Mouse (Mus musculus) intestine, embryonic 15.5 days (tissue): Measurements from ENCODE around the gene Gm49711. TPM values are rescaled to one million over a fixed set of nuclear protein-coding genes. Genes with fewer than 3 reads are reported as not detected.
"Not testable (repeated sequence)": the region's sequence is repeated elsewhere in the genome, so short reads cannot be mapped to it uniquely, and the experiment has no call there.

Experiments used
- ATAC-seq: fragments of 200-750 bp; cut with Nextera tagmentation; 2 replicates; pipeline ENCODE4 v1.8.0; 2017; ENCODE audit warnings: moderate TSS enrichment, moderate library complexity
- H3K27ac ChIP-seq: fragments of 300-500 bp; sonication (generic); 2 replicates; pipeline ENCODE4 v1.5.1; 2015; ENCODE audit warnings: mild to moderate bottlenecking, inconsistent platforms
- H3K27me3 ChIP-seq: fragments of 300-500 bp; sonication (generic); replicated peaks from 2 replicates; pipeline ENCODE4 v1.6.1; 2015; ENCODE audit warnings: inconsistent platforms
- H3K36me3 ChIP-seq: fragments of 300-500 bp; sonication (generic); 2 replicates; pipeline ENCODE4 v1.6.1; 2015; ENCODE audit warnings: inconsistent platforms
- H3K4me1 ChIP-seq: fragments of 300-500 bp; sonication (generic); replicated peaks from 2 replicates; pipeline ENCODE4 v1.6.1; 2015; ENCODE audit warnings: inconsistent platforms
- H3K4me2 ChIP-seq: fragments of 300-500 bp; sonication (generic); replicated peaks from 2 replicates; pipeline ENCODE4 v1.6.1; 2015; ENCODE audit warnings: mild to moderate bottlenecking, inconsistent platforms
- H3K4me3 ChIP-seq: fragments of 300-500 bp; sonication (generic); replicated peaks from 2 replicates; pipeline ENCODE4 v1.5.1; 2015; ENCODE audit warnings: inconsistent platforms
- H3K9ac ChIP-seq: fragments of 300-500 bp; sonication (generic); 2 replicates; pipeline ENCODE4 v1.6.1; 2015; ENCODE audit warnings: inconsistent platforms
- H3K9me3 ChIP-seq: fragments of 300-500 bp; sonication (generic); 2 replicates; pipeline ENCODE4 v1.6.1; 2016; ENCODE audit warnings: inconsistent platforms
- WGBS: fragments of 180-500 bp; shearing (Covaris S2); methylation state at CpG from one replicate; pipeline ENCODE4 v1.1.7; 2015; 5-methylcytosine and 5-hydroxymethylcytosine counted together
- polyA plus RNA-seq: library from polyadenylated mRNA; unstranded; fragments of >200 nt; fragmentation: Nextera tagmentation; extraction: Ambion mirVana; gene quantifications from 2 replicates; pipeline ENCODE4 v1.2.1, GENCODE M21; 2015

Gene Gm49711
- polyA plus RNA-seq, 1 experiment from 2014 or later = not detected

GRCm38 (mm10) chr16:92163545-92163944 lies 105.4 kb downstream of the Gm49711 start:
- ATAC-seq = no peak
- WGBS = 61% methylated on average over 4 of the region's 4 CpGs
- Histone ChIP-seq H3K36me3 (no peaks in the 10 kb centered on the region), H3K27ac (no peak overlapping the region), H3K27me3 (no peaks in the 10 kb centered on the region), H3K9me3 (no peaks in the 10 kb centered on the region), H3K4me3 (no peak overlapping the region), H3K9ac (no peak overlapping the region), H3K4me1 (0 out of 2 replicates have a peak, but pooled peaks cover 4% of the 10 kb centered on the region), H3K4me2 (no peak overlapping the region)

DNA sequence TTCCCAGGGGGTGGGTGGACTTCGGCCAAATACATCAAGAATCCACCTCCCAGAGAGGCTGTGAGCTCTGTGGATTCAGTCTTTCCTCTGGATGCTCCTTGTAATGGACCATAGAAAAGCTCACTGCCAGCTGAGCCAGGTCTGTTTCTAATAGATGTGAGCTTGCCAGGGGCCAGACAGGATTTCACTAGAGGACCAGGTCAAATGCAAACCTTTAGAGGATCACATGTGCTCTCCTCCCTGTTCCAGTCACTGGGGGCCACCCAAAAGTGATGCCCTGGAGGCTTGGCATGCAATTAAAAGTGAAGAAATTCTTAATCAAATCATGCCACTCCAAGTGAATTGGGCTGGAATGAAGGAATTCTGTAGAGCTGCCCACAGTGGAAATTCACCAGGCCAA lies 117.9 kb downstream of the Gm49711 start:
- Histone ChIP-seq H3K27me3 (no peaks in the 10 kb centered on the region), H3K4me3 (no peak overlapping the region), H3K9me3 (no peaks in the 10 kb centered on the region), H3K9ac (no peak overlapping the region), H3K36me3 (no peaks in the 10 kb centered on the region), H3K4me1 (no peaks in the 10 kb centered on the region), H3K27ac (no peak overlapping the region), H3K4me2 (no peak overlapping the region)
- ATAC-seq = no peak
- 87% methylated on average over 1 of the region's 1 CpGs for WGBS

- no peak for ATAC-seq
- Histone ChIP-seq H3K4me2 (no peak overlapping the region), H3K27ac (no peak overlapping the region), H3K9ac (no peak overlapping the region), H3K36me3 (no peaks in the 10 kb centered on the region), H3K4me3 (no peak overlapping the region), H3K9me3 (no peaks in the 10 kb centered on the region), H3K27me3 (no peaks in the 10 kb centered on the region), H3K4me1 (no peaks in the 10 kb centered on the region)
- 89% methylated on average over 1 of the region's 1 CpGs for WGBS
These were observed 119.6 kb downstream of the Gm49711 start for GRCm38 (mm10) chr16:92177718-92178117.

DNA sequence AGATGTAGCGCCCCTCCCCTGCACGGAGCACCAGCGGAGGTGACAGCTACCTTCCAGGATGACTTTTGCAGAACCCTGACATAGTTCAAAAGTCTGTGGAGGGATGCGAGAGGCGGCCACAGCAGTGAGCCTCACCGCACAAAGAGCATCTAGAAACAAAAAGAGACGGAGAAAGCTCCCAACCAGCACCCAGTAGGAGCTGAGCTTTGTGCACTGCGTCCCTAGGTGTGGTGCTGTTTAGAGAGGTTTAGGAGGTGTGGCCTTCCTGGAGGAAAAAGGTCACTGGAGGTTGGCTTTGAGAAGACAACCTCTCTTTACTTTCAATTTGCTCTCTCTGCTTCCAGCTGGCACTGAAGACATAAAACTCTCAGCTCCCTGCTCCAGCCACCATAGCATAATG lies 121.2 kb downstream of the Gm49711 start:
- Histone ChIP-seq H3K9ac (no peak overlapping the region), H3K4me1 (no peaks in the 10 kb centered on the region), H3K9me3 (no peaks in the 10 kb centered on the region), H3K4me3 (no peak overlapping the region), H3K27me3 (no peaks in the 10 kb centered on the region), H3K4me2 (no peak overlapping the region), H3K27ac (no peak overlapping the region), H3K36me3 (no peaks in the 10 kb centered on the region)
- WGBS = 76% methylated on average over 8 of the region's 8 CpGs
- ATAC-seq = no peak

GRCm38 (mm10) chr16:92183477-92183876 lies 125.4 kb downstream of the Gm49711 start:
- no peak overlapping the region for H3K4me2 ChIP-seq
- H3K9me3 ChIP-seq = no peaks in the 10 kb centered on the region
- H3K4me3 ChIP-seq = no peak overlapping the region
- no peak overlapping the region for H3K9ac ChIP-seq
- no peaks in the 10 kb centered on the region for H3K4me1 ChIP-seq
- H3K27me3 ChIP-seq = no peaks in the 10 kb centered on the region
- H3K27ac ChIP-seq = no peak overlapping the region
- no peaks in the 10 kb centered on the region for H3K36me3 ChIP-seq
- no peak for ATAC-seq
- WGBS = 21% methylated on average over 4 of the region's 4 CpGs

DNA sequence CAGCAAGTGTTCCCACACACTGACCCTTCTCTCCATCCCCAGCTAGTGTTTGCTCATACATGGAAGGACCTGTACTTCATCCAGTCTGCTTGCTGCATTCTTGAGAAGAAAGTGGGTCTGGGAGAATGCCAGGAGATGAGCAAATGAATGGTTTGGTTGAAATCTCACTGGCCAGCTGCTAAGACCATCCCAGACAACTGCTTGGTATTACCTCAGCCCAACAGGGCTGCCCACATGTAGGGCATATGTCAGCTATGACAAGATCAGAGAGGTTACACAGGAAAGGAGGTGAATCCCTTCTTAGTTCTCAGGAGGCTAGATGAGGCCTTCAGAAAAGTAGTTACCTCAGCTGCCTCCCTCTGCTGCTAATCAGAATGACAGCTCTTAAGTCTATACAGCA lies 132.5 kb downstream of the Gm49711 start:
- Histone ChIP-seq H3K36me3 (no peaks in the 10 kb centered on the region), H3K27me3 (no peaks in the 10 kb centered on the region), H3K9ac (no peak overlapping the region), H3K4me2 (no peak overlapping the region), H3K9me3 (0 out of 2 replicates have a peak, but pooled peaks cover 3% of the 10 kb centered on the region), H3K4me3 (no peak overlapping the region), H3K4me1 (no peaks in the 10 kb centered on the region), H3K27ac (no peak overlapping the region)
- no peak for ATAC-seq

DNA sequence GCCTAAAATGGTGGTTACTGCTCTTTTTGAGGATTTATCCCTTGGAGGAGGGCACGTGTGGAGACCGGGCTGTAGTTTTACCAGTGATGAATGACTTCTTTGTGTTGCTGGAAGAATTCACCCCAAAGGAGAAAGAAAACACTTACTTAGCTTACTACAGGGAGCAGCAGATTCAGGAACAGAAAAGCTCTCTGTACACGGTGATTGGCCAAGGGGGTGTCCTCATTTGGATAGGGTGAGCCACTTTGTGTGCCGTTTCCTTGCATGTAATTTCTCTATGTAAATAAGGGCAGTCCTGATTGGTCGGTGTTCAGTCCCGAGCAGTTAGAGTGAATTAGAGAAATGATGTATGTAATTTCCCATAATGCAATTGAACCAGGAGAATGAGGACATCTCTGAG lies 137.0 kb downstream of the Gm49711 start:
- Histone ChIP-seq H3K4me2 (no peak overlapping the region), H3K4me1 (no peaks in the 10 kb centered on the region), H3K4me3 (no peak overlapping the region), H3K36me3 (no peaks in the 10 kb centered on the region), H3K9ac (no peak overlapping the region), H3K9me3 (0 out of 2 replicates have a peak, but pooled peaks cover 3% of the 10 kb centered on the region), H3K27ac (no peak overlapping the region), H3K27me3 (no peaks in the 10 kb centered on the region)
- 70% methylated on average over 6 of the region's 6 CpGs for WGBS
- no peak for ATAC-seq

- Histone ChIP-seq H3K9me3 (0 out of 2 replicates have a peak, but pooled peaks cover 3% of the 10 kb centered on the region), H3K36me3 (no peaks in the 10 kb centered on the region), H3K9ac (no peak overlapping the region), H3K27ac (no peak overlapping the region), H3K4me2 (no peak overlapping the region), H3K27me3 (no peaks in the 10 kb centered on the region), H3K4me3 (no peak overlapping the region), H3K4me1 (no peaks in the 10 kb centered on the region)
- ATAC-seq = no peak
- 80% methylated on average over 8 of the region's 8 CpGs for whole genome bisulfite sequencing
These were observed 138.7 kb downstream of the Gm49711 start for GRCm38 (mm10) chr16:92196741-92197331.

GRCm38 (mm10) chr16:92200615-92201014 lies 142.5 kb downstream of the Gm49711 start:
- no peaks in the 10 kb centered on the region for H3K27me3 ChIP-seq
- no peaks in the 10 kb centered on the region for H3K9me3 ChIP-seq
- no peak overlapping the region for H3K4me2 ChIP-seq
- ATAC-seq = no peak
- H3K4me3 ChIP-seq = no peak overlapping the region
- H3K9ac ChIP-seq = no peak overlapping the region
- no peaks in the 10 kb centered on the region for H3K4me1 ChIP-seq
- 78% methylated on average over 7 of the region's 7 CpGs for WGBS
- H3K27ac ChIP-seq = no peak overlapping the region
- H3K36me3 ChIP-seq = no peaks in the 10 kb centered on the region

DNA sequence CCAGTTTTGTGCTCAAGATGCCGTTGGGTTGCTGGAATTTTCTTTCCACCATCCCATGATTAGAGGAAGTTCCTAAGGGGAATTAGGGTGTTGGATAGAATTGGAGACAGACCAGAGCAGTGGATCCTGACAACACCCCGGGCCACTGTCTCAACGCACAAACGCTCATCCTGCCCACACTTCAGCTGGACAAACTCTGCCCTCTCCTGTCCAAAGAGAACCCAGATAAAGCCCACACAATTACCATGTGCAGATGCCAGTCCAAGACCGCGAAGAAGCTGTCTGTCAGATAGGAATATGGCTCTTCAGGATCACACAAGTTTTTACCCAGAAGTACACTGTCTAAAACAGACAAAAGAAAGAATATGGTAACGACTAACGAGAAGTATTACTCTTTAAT lies 145.5 kb downstream of the Gm49711 start:
- no peak overlapping the region for H3K9ac ChIP-seq
- H3K27ac ChIP-seq = no peak overlapping the region
- no peaks in the 10 kb centered on the region for H3K4me1 ChIP-seq
- no peaks in the 10 kb centered on the region for H3K36me3 ChIP-seq
- no peak overlapping the region for H3K4me2 ChIP-seq
- no peaks in the 10 kb centered on the region for H3K27me3 ChIP-seq
- no peak overlapping the region for H3K4me3 ChIP-seq
- WGBS = 75% methylated on average over 8 of the region's 8 CpGs
- no peak for ATAC-seq
- no peaks in the 10 kb centered on the region for H3K9me3 ChIP-seq

DNA sequence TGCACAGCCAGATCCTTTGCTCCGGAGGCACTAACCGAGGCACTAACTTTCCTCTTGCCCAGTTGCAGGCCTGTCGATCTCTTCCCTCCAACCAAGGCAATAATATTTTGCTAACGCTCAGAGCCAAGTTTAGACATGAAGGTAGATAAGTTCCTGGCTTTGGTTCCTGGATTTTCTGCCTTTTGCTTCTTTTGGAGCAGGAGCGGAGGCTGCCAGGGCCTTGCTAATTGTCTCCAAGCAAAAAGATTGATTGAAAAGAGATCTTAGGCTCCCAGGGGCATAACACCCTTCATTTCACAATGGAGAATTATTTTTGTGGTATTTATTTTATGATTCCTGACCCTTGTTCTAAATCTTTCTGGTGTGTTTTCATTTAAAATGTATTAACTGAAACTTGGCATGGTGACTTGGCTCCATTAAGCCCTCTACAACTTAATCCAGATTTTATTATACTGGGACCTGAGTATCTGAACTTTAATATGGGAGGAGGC lies 151.2 kb downstream of the Gm49711 start:
- no peaks in the 10 kb centered on the region for H3K9me3 ChIP-seq
- 87% methylated on average over 5 of the region's 5 CpGs for WGBS
- no peak overlapping the region for H3K4me3 ChIP-seq
- H3K9ac ChIP-seq = no peak overlapping the region
- no peak overlapping the region for H3K27ac ChIP-seq
- H3K4me1 ChIP-seq = no peaks in the 10 kb centered on the region
- no peaks in the 10 kb centered on the region for H3K27me3 ChIP-seq
- no peak overlapping the region for H3K4me2 ChIP-seq
- H3K36me3 ChIP-seq = no peaks in the 10 kb centered on the region
- ATAC-seq = no peak

DNA sequence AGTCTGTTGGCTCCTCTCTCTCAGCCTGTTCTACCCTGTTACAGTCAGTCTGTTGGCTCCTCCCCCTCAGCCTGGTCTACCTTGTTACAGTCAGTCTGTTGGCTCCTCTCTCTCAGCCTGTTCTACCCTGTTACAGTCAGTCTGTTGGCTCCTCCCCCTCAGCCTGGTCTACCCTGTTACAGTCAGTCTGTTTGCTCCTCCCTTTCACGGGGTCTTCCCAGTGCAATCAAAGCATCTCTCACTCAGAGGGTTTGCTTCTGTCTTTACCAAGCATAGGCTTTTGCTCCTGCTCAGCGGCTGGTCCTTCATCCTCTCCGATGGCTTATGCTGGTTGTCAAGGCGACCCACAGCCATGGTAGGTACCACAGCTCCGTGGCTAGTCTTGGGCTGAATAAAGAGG lies 152.2 kb downstream of the Gm49711 start:
- 81% methylated on average over 5 of the region's 5 CpGs for WGBS
- not testable (repeated sequence) for H3K9ac ChIP-seq, ATAC-seq, H3K27ac ChIP-seq, H3K4me1 ChIP-seq, H3K4me3 ChIP-seq, H3K9me3 ChIP-seq, H3K27me3 ChIP-seq, H3K36me3 ChIP-seq, H3K4me2 ChIP-seq

DNA sequence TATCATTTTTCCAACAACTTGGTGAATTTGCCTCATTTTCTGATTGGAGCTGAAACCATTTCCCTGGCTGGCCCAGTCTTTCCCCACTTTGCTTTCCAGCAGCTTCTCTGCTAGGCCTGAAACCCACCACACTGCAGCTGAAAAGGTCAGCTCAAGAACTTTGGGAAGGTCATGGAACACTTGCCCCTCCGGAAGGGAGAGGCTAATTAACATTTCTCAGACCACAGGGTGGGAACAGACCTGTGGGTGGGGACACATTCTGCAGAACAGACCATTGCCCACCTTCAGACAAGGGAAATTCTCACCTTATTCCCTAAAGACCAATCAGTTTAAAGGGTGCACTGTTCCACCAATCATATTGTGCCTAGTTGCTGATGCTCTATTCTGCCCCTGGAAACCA lies 155.8 kb downstream of the Gm49711 start:
- not testable (repeated sequence) for H3K4me1 ChIP-seq, H3K9me3 ChIP-seq, H3K4me3 ChIP-seq, H3K4me2 ChIP-seq, H3K27ac ChIP-seq, ATAC-seq, H3K36me3 ChIP-seq, H3K27me3 ChIP-seq, H3K9ac ChIP-seq
- WGBS = 67% methylated on average over 1 of the region's 1 CpGs
